Mouse (Mus musculus): ENCODE results near the gene Homer1. TPM values are rescaled to one million over a fixed set of nuclear protein-coding genes. Genes with fewer than 3 reads are reported as not detected.

The Homer1 gene
- 100 to 1,000 TPM; 284 to 371 TPM for total RNA-seq (2021)

DNA sequence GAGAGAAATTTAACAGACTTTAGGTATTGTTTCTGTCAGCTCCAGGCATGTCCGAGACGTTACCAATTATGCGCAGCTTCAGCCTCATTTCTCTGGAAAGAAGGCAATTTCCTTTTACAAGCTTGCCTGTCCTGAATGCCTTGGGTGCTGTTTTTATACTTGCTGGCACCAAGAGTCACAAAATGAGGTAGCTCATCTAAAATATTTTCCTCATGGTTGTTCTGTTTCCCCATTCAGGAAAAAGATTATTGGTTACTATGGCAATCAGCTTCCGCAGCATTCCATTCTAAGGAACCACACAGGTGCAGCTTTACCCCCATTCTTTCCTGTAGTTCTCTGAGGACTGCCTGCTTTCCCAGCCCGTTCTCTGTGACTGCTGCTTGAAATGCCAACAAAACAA is at the start of gene Homer1:
Gene Homer1 (plus strand): TSS at position 320 of the 400 bp plus-strand sequence.
- intact Hi-C loops (cut with DNase I), result no loop called here
- no peak for DNase-seq (ENCODE audit: low spot score in 2 of 2)

DNA sequence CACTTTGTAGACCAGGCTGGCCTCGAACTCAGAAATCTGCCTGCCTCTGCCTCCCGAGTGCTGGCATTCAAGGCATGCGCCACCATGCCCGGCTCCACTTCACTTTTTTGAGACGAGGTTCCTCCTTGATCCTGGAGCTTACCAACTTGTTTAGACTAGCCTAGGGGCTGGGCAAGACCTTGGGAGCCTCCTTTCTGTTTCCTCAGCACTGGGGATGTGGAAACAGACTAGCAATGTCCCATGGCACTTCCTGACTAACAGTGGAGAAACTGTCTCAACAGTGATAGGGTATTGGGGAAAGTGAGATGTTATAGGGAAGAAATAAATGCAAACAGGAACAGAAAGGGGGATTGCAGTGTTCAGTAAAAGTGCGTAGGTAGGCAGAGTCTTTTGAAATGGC is 47.7 kb upstream of the Homer1 start:
- intact Hi-C loops (cut with DNase I), result no loop called here

DNA sequence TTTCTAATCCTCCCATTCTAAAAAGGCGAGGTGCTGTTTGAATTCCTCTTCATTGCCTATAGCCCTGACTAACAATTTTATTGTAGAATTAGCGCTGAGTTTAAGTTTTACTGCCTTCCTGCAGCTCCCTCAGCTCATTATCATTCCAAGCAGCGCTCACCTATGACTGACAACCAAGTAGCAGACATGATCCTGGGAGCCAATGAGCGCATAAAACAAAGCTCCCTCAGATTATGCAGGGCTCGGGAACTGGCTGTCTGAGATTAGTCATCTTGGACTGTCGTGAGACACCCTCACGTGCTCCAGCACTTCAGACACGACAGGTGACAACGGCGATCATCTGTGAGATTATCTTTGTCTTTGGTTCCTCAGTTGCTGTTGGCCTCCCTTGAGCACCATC is 47.3 kb upstream of the Homer1 start:
- intact Hi-C loops (cut with DNase I), result no loop called here
- no peak for DNase-seq (ENCODE audit: low spot score in 2 of 2)

More for the DNA sequence above, 47.7 kb upstream of the Homer1 start:
- DNase-seq (ENCODE audit: low spot score in 2 of 2), result no peak

DNA sequence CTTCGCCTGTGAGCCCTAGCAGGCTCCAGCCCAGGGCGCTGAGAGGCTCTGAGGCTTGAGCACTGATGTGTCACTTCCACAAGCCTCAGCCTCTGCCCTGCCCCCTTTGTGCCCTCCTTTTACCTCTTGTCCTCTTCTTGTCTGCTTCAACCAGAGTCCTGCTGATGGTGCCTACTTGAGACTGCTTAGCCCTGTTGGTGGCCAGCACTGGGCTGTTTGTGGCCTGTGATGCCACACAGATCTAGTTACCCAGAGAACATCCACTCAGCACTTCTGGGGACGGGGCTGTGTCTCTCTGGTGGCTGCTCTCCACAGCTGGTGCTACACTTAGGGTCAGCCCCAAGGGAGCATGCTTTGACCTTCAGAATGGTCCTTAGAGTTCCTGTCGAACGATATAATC is 46.5 kb upstream of the Homer1 start:
- intact Hi-C loops (cut with DNase I), result no loop called here
- no peak for DNase-seq (ENCODE audit: low spot score in 2 of 2)

DNA sequence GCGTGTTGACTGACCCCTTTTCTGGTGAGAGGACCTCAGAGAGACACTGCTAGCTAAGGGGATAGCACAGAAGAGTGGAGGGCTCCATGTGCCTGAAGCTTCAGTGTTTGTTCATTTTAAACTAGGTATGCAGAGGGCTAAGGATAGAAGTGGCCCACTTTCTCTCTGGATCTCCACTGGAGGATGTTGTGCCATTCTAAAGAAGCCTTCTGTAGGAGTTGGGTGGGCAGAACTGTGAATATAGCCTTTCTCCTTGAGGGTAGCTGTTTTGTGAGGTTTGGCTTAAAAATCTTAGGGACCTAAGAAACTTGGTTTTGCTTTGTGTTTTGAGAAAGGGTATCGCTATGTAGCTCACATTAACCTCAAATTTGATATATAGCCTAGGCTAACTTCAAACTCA is 32.3 kb upstream of the Homer1 start:
- DNase-seq (ENCODE audit: low spot score in 2 of 2), result no peak
- intact Hi-C loops (cut with DNase I), result no loop called here

DNA sequence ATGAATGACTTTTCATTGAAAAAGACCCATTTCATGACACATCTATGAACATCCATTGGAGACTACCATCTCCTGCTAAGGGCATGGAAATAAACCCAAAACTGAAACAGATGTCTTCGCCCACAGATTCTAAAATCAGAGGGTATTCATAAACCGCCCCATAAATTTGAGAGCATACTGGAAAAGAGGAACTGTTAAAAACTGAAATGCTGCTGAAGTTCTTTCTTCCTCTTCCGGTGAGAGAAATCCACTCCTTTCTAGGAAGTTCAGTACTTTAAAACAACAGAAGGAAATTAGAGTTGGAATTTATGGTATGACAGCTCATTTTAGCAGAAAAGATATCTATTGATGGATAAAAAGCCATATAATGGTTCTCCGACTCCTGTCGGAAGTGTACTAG is 1.1 kb downstream of the Homer1 start:
- intact Hi-C loops (cut with DNase I), result loop anchor here (5.0 to 10.0 kb wide), 6 partner anchors 108 to 414 kb away; partner anchors contain the start of genes Jmy and Tent2

DNA sequence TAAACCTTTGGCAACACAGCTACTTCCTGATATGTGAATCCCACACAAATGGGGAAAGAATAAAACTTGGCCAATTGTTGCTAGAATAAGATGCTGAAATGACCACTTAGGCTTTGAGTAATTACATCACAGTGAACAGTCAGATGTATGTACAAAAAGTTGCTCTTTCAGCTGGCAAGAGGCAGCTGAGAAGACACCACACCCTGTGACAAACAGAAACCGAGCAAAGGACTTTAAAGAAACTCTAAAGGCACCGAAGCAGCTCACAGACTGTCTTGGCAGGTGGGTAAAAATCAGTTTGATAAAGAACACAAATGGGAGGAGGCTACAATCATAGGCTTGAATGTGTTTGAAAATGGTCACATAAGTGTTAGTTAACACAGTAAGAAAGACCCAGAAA is 1.6 kb downstream of the Homer1 start:
- intact Hi-C loops (cut with DNase I), result loop anchor here (5.0 to 10.0 kb wide), 6 partner anchors 109 to 414 kb away; partner anchors contain the start of genes Jmy and Tent2
- no peak for DNase-seq (ENCODE audit: low spot score in 2 of 2)

More for the DNA sequence above, 1.1 kb downstream of the Homer1 start:
- no peak for DNase-seq (ENCODE audit: low spot score in 2 of 2)

DNA sequence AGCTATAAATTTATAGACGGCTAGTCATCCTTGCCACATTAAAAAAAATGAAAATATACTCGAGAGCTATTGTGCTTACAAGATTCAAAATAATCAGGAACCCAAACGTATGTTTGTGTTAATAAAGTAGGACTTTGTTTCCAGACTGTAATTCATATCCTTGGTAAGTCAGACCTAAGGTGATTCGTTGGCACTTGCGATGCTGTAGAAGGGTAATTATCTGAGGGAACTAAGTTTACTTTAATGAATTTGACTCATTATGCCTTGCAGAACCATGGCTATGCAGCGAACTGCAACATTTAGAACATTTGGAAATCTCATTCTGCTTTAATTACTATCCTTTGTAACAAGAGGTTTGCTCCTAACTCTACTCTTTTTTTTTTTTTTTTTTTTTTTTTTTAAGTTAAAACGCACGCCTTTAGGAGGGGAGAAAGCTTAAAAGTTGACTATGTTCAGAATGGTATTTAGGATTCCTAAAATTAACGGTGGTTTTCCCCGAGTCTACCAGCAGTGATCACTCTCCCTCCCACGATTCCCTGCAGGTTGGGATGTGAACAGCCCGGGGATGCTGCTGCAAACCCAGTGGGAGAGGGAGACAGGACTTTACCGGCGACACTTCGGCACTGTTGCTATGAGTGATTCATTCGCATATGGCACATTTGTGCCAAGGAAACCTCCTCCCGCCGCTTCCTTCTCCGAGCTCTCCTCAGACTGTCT is 3.6 kb downstream of the Homer1 start:
- no peak for DNase-seq (ENCODE audit: low spot score in 2 of 2)
- intact Hi-C loops (cut with DNase I), result loop anchor here (1.0 to 10.0 kb wide), 7 partner anchors 111 to 412 kb away; partner anchors contain the start of genes Jmy and Tent2

DNA sequence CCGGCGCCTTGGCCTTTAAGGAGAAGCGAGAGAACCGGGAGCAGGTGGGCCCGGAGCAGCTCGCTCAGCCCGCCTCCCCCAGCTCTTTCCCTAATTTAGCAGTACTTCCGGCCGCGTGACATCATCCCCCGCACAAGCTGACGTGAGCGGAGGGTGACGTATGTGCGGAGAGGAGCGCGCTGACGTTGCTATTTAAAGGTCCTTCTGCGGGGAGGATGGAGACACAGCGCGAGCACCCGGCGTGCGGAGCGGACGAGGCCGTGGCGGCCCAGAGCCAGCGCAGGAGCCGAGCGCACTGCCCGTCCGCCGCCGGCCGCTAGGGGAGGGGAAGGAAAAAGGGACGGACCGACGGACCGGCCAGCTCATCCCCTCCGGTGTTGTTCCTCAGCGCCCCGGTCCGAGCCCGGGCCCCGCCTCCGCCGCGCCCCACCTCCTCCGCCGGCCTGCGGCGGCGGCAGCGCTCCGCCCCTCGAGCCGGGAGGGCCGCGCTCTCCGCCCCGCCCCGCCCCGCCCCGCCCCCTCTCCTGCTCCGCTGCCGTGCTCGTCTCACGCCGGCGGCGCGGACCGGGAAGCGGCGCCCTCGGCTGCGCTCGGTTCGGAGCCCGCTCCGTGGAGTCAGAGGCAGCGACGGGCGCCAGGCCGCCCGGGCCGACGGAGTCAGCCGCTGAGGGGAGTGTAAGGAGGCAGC is 4.3 kb downstream of the Homer1 start:
- DNase-seq (ENCODE audit: low spot score in 2 of 2), result peak; percentile 98 to 99
- intact Hi-C loops (cut with DNase I), result loop anchor here (1.0 to 10.0 kb wide), 7 partner anchors 111 to 411 kb away; partner anchors contain the start of genes Jmy and Tent2

DNA sequence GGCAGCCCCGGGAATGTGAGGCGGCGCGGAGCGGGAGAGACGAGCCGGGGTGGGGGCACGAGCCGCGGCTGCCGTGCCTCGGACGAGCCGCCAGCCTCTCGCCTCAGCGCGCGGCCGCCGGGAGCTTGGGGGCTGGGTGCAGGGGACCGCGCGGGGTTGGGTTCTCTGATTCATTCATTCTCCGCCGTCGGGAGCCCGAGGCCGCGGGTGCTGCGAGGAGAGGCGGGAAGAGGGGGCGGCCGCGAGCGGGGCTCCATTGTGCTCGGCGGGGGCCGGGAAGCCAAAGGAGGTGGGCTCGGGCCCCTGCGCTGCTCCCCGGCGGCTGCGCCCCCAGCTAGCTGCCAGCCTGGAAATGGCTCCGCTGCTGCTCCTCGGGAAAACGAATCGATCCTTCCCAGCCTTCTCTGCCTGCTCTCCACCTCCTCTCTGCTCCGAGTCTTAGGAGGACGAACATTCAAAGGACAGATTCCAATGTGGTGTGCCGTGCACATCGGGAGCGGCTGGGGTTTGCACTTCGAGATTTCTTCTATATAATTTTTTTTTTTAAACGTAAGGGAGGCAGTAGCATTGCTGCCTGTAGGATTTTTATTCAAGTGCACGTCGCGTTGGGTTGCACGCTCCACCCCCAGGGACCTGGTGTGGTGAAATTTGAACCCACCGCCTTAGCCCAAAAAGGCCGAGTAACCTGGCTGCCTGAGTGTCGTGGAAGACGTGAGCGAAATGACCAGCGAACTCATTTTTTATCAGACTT is 5.0 kb downstream of the Homer1 start:
- intact Hi-C loops (cut with DNase I), result loop anchor here (5.0 to 10.0 kb wide), 7 partner anchors 112 to 552 kb away; partner anchors contain the start of genes Jmy and Tent2
- DNase-seq (ENCODE audit: low spot score in 2 of 2), result peak in 1 of 2 experiments; percentile 77

DNA sequence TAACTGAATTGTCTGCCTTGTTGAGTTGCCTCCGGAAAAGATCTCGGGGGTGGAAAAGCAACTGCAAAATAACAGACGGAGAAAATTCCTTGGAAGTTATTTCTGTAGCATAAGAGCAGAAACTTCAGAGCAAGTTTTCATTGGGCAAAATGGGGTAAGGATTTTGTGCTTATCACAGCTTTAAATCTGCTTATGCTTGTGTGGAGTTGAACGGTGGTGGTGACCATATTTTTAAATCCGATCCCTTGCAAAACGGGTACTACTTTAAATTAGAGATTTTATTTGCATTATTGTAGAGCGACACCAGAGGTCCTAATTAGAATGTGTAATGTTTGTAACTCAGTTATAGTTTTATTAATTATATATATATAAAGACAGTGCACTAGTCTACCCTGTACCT is 5.7 kb downstream of the Homer1 start:
- intact Hi-C loops (cut with DNase I), result loop anchor here (5.0 to 10.0 kb wide), 2 partner anchors 410 to 553 kb away; no protein-coding TSS in a partner anchor
- no peak for DNase-seq (ENCODE audit: low spot score in 2 of 2)

DNA sequence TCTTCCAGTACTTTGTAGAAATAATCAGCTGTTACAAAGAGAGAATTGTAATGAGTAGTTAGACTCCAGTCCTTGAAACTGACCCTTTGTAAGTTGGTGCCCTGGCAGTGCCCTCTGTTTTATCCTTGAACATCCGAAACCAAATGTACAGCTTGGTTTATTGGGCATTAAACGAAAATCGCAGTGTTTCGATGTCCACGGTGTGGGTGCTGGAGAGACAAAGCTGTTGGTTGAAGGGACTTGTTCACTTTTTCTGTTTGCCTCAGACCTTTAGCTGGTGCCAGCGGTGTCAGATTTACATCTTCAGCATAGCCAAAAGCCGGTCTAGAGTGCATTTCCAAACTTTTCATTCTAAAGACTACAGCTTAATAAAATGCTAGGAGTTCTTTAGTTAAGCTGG is 6.2 kb downstream of the Homer1 start:
- intact Hi-C loops (cut with DNase I), result loop anchor here (5.0 to 10.0 kb wide), 2 partner anchors 409 to 553 kb away; no protein-coding TSS in a partner anchor
- DNase-seq (ENCODE audit: low spot score in 2 of 2), result no peak

DNA sequence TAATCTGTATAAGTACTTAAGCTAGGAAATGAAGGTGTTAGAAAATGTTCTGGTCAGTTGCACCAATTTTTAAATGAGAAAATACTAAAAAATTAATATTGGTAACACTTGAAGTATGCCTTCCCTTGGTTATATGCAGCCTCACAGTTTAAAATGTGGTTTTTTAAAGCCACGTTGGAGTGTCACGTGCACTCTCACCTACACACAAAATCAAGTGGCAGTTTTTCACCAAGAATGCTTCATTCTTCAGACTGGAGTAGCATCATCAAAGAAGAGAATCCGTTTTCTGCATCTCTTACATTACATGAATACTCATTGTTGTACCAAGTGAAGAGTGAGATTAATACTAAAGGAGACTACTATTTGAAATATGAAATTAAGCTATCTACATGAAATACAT is 7.1 kb downstream of the Homer1 start:
- intact Hi-C loops (cut with DNase I), result loop anchor here (5.0 to 10.0 kb wide), 2 partner anchors 408 to 554 kb away; no protein-coding TSS in a partner anchor
- DNase-seq (ENCODE audit: low spot score in 2 of 2), result no peak

DNA sequence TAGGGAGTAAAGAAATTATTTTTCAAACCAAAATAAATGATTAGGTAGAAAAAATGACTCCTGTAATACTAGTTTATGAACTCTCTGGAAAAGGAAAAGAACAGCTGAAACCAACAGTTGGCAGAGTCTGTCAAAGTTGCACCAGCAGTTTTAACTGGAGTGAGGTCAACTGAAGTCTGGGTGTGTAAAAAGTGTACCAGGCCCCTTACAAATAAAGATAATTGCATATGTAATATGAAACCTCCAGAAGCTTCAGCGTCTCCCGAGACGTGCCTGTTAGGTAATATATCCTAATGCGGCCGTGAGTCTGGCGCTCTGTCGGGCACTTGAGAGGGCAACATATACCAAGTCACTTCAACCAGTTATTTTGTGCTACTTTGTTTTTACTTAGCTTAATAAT is 8.3 kb downstream of the Homer1 start:
- intact Hi-C loops (cut with DNase I), result loop anchor here (5.0 to 10.0 kb wide), 2 partner anchors 407 to 555 kb away; no protein-coding TSS in a partner anchor
- DNase-seq (ENCODE audit: low spot score in 2 of 2), result no peak

DNA sequence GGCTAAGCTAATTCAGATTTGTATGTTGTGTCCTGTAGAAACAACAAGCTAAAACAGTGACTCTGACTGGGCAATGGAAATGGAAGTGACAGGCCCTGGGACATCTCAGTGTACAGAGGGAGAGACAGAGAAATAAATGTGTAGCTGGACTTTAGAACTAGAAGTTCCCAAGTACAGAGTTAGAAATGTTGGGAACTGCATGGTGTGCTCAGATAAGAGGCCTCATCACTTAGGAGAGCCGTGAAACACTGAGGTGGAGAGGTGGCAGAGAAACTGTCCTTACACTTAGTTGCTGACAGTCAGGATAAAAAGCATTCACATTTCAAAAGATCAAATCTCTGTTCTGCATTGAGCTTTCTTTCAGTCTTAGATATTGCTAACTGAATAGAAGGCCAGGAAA is 9.9 kb downstream of the Homer1 start:
- no peak for DNase-seq (ENCODE audit: low spot score in 2 of 2)
- intact Hi-C loops (cut with DNase I), result loop anchor here (5.0 to 10.0 kb wide), 2 partner anchors 406 to 557 kb away; no protein-coding TSS in a partner anchor

DNA sequence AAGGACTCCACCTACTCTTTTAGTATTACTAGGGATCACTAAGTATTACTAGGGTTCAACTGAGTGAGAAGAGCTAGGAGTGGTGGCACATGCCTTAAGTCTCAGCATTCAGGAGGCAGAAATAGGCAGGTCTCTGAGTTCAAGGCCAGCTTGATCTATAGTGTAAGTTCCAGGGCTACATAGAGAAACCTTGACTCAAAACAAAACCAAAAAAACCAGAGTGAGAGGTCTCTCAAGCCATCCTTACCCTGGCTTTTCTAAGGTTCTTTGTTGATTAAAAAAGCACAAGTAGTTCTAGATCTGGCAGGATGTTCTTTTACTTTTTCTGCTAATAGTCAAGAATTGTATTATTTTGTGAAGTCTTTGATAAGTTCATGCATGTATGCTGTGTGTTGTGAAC is 13.1 kb downstream of the Homer1 start:
- intact Hi-C loops (cut with DNase I), result no loop called here

DNA sequence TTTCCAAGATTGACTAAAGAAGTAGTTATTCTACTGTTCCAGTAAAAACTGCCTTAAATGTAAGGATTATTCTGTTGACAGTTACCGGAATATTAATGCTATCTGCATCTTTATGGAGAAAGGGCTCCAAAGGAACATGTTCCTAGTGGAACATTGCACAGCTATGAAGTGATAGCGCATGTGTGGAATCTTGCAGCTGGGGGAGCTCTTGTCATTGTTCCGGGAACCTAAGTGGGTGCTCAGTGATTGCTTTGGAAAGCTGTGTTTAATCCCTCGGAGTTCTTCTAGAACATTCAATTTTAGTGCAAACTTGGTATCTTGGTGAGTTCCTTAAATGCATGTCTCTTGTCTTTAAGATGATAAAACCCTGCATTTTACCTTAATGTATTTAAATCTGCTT is 14.9 kb downstream of the Homer1 start:
- intact Hi-C loops (cut with DNase I), result no loop called here
- no peak for DNase-seq (ENCODE audit: low spot score in 2 of 2)

More for the DNA sequence above, 13.1 kb downstream of the Homer1 start:
- no peak for DNase-seq (ENCODE audit: low spot score in 2 of 2)

DNA sequence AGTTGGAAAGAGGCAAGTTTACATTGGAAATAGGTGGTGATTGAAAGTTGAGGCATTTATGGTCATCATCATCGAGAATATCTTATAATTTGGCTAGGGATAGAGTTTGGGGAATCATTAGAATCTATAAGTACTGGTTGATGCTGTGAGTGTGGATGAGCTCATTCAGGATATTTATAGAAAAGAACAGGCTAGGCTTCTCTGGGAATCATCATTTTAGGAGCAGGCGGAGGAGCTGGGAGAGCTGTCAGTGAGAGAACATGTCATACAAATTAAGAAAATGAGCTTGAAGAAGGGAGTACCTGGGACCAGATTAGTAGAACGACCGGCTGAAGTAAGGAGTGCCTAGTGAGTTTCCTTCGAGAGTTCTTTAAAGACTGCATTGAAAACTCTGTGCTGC is 20.7 kb downstream of the Homer1 start:
- intact Hi-C loops (cut with DNase I), result no loop called here

DNA sequence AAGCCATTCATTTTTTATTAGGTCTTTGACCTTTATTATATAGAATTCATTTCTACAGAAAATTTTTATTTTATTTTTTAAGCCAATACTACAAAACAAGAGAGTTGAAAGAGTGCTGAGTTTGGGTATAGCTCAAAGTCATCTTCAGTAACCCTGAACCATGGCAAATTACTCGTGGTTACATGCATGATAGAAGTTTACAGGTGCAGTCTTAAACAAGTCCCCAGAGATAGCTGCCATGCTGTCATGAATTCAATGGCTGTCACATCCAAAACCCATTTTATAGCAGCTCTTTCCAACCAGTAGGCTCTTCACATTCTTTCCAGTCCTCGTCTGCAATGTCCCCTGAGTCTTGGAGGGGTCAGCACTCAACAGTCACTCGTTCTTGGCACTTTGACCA is 26.9 kb downstream of the Homer1 start:
- intact Hi-C loops (cut with DNase I), result no loop called here
- no peak for DNase-seq (ENCODE audit: low spot score in 2 of 2)

More for the DNA sequence above, 20.7 kb downstream of the Homer1 start:
- DNase-seq (ENCODE audit: low spot score in 2 of 2), result no peak

DNA sequence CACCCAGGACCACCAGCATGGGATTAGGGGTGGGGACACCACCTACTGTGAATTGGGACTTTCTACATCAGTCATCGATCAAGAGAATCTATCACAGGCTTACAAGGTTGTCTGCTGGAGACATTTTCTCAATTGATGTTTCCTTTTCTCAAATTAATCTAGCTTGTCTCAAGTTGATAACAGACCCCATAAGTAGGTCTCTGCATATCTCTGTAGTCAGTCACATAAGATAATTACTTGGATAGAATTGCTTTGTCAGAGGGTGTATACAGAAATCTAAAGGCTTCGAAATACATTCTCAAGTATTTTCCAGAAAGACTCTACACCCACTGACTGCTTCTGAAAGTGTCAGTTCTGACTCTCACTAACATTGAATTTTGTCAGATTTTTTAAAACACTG is 32.3 kb downstream of the Homer1 start:
- intact Hi-C loops (cut with DNase I), result no loop called here
- DNase-seq (ENCODE audit: low spot score in 2 of 2), result no peak

Measured in left cerebral cortex, postnatal 36 days (tissue).